Mouse (Mus musculus): ENCODE data around the gene Nmd3. TPM values are rescaled to one million over a fixed set of nuclear protein-coding genes. Genes with fewer than 3 reads are reported as not detected.

The Nmd3 gene
- 147 and 161 TPM in 2 replicates for polyA plus RNA-seq (2015; fragmentation: Nextera tagmentation; extraction: Ambion mirVana)

DNA sequence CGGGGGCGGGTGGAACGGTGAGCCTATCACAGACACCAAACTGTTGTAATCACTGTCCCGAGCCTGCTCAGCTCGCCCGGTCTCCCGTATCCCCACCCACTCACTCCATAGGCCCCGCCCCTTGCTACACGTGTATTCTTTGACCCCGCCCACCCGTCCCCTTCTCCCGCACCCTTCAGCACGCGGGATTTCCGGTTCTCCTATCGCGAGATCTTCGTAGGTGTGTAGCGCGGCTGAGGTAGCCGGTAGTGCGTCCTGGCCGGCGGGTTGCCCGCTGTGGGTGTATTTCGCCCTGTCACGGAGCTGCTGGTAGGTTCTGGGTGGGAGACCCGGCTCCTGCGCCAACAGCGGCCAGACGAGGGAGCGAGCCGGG, at the start of gene Nmd3:
Nmd3 (plus strand) TSS at position 172 of the 373 bp plus-strand sequence.

Other genes starting within 250 kb of the Nmd3 start
- 48.3 and 48.5 TPM in 2 replicates for gene B3galnt1, start 123.0 kb upstream of the Nmd3 start, polyA plus RNA-seq (2015; fragmentation: Nextera tagmentation; extraction: Ambion mirVana)
- 0.10 and 0.99 TPM in 2 replicates for gene Sptssb, start 138.0 kb downstream of the Nmd3 start, polyA plus RNA-seq (2015; fragmentation: Nextera tagmentation; extraction: Ambion mirVana)

Measured in adrenal gland, postnatal 0 days (tissue).